ENCODE assay signal across 30 mouse cellular contexts in genomic region chr1:75873911-75874310, GRCm38 (mm10).
DNase-seq lines count a peak whose midpoint lies in the region.
"Had no signal": no experiment of that assay in that cellular context is flagged by ENCODE, and none has a peak within 500 bp of the region (broad histone marks: within the 10 kb centered on the region; RNA-seq: fewer than 3 reads in every experiment).

No protein-coding gene starts in this region.

- 88% methylated on average over 6 of the region's 6 CpGs for WGBS in embryonic facial prominence, embryonic 10.5 days

- no peaks in the 10 kb centered on the region for H3K4me1 ChIP-seq in embryonic facial prominence, embryonic 10.5 days
- H3K4me1 ChIP-seq: forebrain, embryonic 12.5 days; heart, embryonic 10.5 days; heart, embryonic 13.5 days had no signal

- peak; percentile 20 to 39 for DNase-seq in frontal cortex, adult 2 months (ENCODE audit: extremely low spot score in 1 of 2, low spot score in 1 of 2)
- DNase-seq in frontal cortex, postnatal 10 days (ENCODE audit: low spot score in 2 of 2), result no peak
- DNase-seq in left cerebral cortex, adult 11 months (ENCODE audit: low spot score), result peak; percentile 16
- DNase-seq in left cerebral cortex, postnatal 10 days (ENCODE audit: extremely low spot score in 1 of 2, low spot score in 2 of 2), result no peak
- DNase-seq in right cerebral cortex, adult 18-20 months, result peak; percentile 25
- DNase-seq in right cerebral cortex, postnatal 4 days, result no peak
- DNase-seq in embryonic facial prominence, embryonic 10.5 days (ENCODE audit: low spot score), result no peak
- DNase-seq: adrenal gland, postnatal 10 days; adrenal gland, postnatal 36 days; B cell, adult 2 months; cerebellum, adult 11 months; cerebellum, adult 2 months; cerebellum, adult 9-11 months; cerebellum, postnatal 25 days; gastrocnemius, postnatal 10 days; gastrocnemius, postnatal 36 days; heart, adult 2 months; heart, postnatal 14 days; heart, postnatal 4 days had no signal

- intact Hi-C loops in left cerebral cortex, postnatal 10 days (cut with DNase I), result loop anchor here (10.0 kb wide), 1 partner anchor 121 kb away; no protein-coding TSS in a partner anchor

- H3K27ac ChIP-seq in embryonic facial prominence, embryonic 10.5 days (replicated peaks), result no peak overlapping the region
- H3K27ac ChIP-seq: embryonic facial prominence, embryonic 13.5 days; forebrain, embryonic 12.5 days; forebrain, embryonic 15.5 days; heart, adult 2 months; heart, embryonic 10.5 days; heart, embryonic 13.5 days; hindbrain, embryonic 14.5 days; hindbrain, postnatal 0 days had no signal

- no peak overlapping the region for H3K4me3 ChIP-seq in embryonic facial prominence, embryonic 10.5 days
- H3K4me3 ChIP-seq: embryonic facial prominence, embryonic 13.5 days; erythroblast, embryonic 14.5 days; forebrain, embryonic 12.5 days; forebrain, embryonic 15.5 days; heart, adult 2 months; heart, embryonic 10.5 days; heart, embryonic 13.5 days had no signal

- no peaks in the 10 kb centered on the region for H3K9me3 ChIP-seq in embryonic facial prominence, embryonic 10.5 days
- H3K9me3 ChIP-seq: embryonic facial prominence, embryonic 13.5 days; forebrain, embryonic 12.5 days; forebrain, embryonic 15.5 days; heart, embryonic 10.5 days; heart, embryonic 13.5 days had no signal

- no peaks in the 10 kb centered on the region for H3K27me3 ChIP-seq in embryonic facial prominence, embryonic 10.5 days (replicated peaks; ENCODE audit: low read depth, poor library complexity, severe bottlenecking)
- H3K27me3 ChIP-seq: CH12.LX; embryonic facial prominence, embryonic 13.5 days; forebrain, embryonic 12.5 days; forebrain, embryonic 15.5 days; heart, embryonic 13.5 days; Patski had no signal

- H3K36me3 ChIP-seq in embryonic facial prominence, embryonic 10.5 days (replicated peaks), result no peaks in the 10 kb centered on the region
- H3K36me3 ChIP-seq: embryonic facial prominence, embryonic 13.5 days; forebrain, embryonic 12.5 days; forebrain, embryonic 15.5 days; G1E; heart, embryonic 10.5 days; heart, embryonic 13.5 days had no signal

Comparison
In these comparisons a context has a peak if more than half of its experiments do, and no peak if none do; other contexts are left out.
1. DNase-seq: peak in frontal cortex, adult 2 months (2 of 2), left cerebral cortex, adult 11 months (single experiment) and right cerebral cortex, adult 18-20 months (single experiment); none in frontal cortex, postnatal 10 days (0 of 2), left cerebral cortex, postnatal 10 days (0 of 2), right cerebral cortex, postnatal 4 days (single experiment) and embryonic facial prominence, embryonic 10.5 days (single experiment).